Mouse (Mus musculus) C2C12 (cell line): Measurements from ENCODE around the gene Gm2310.

Source experiments
- CEBPB ChIP-seq: IDR thresholded peaks from one replicate; pipeline ENCODE4 v1.6.1; 2011; ENCODE audit warnings: low read depth, mild to moderate bottlenecking, control low read depth, moderate library complexity
- CTCF ChIP-seq: IDR thresholded peaks from one replicate; pipeline ENCODE4 v1.5.1; 2011; ENCODE audit not compliant: control insufficient read depth, insufficient read depth, insufficient read length
- MAX ChIP-seq: IDR thresholded peaks from one replicate; pipeline ENCODE4 v1.6.1; 2011; ENCODE audit warnings: mild to moderate bottlenecking, control low read depth
- MYOD1 ChIP-seq: IDR thresholded peaks from one replicate; pipeline ENCODE4 v1.6.1; 2011; ENCODE audit warnings: low read depth; ENCODE audit not compliant: control insufficient read depth, insufficient read length
- MYOG ChIP-seq: IDR thresholded peaks from one replicate; pipeline ENCODE4 v1.6.1; 2011; ENCODE audit not compliant: control insufficient read depth, insufficient read length; ENCODE audit errors: extremely low read depth
- USF1 ChIP-seq: IDR thresholded peaks from one replicate; pipeline ENCODE4 v1.6.1; 2011; ENCODE audit warnings: low read depth, mild to moderate bottlenecking, control low read depth, moderate library complexity

GRCm38 (mm10) chr15:8469006-8469575, 50.7 kb downstream of the Gm2310 start:
- TF ChIP-seq CTCF (no peak), USF1 (no peak), MAX (no peak), CEBPB (no peak), MYOG (no peak), MYOD1 (no peak)
